Mouse (Mus musculus): ENCODE measurements around the gene Sstr2.
"Not testable (repeated sequence)": the region's sequence is repeated elsewhere in the genome, so short reads cannot be mapped to it uniquely, and the experiment has no call there.

Gene Sstr2

GRCm38 (mm10) chr11:113656511-113656932 is 37.4 kb downstream of the Sstr2 start:
- no peak for DNase-seq (ENCODE audit: low read depth, low spot score)

- DNase-seq (ENCODE audit: low read depth, low spot score): no peak
These were observed 38.1 kb downstream of the Sstr2 start for GRCm38 (mm10) chr11:113657221-113657620.

GRCm38 (mm10) chr11:113658319-113658718 is 39.2 kb downstream of the Sstr2 start:
- no peak for DNase-seq (ENCODE audit: low read depth, low spot score)

GRCm38 (mm10) chr11:113658763-113659162 is 39.6 kb downstream of the Sstr2 start:
- DNase-seq (ENCODE audit: low read depth, low spot score): no peak

GRCm38 (mm10) chr11:113660213-113660612 is 41.1 kb downstream of the Sstr2 start:
- not testable (repeated sequence) for DNase-seq (ENCODE audit: low read depth, low spot score)

GRCm38 (mm10) chr11:113660940-113661339 is 41.8 kb downstream of the Sstr2 start:
- no peak for DNase-seq (ENCODE audit: low read depth, low spot score)

GRCm38 (mm10) chr11:113661835-113662351 is 42.8 kb downstream of the Sstr2 start:
- DNase-seq (ENCODE audit: low read depth, low spot score): no peak

- DNase-seq (ENCODE audit: low read depth, low spot score): no peak
These were observed 45.1 kb downstream of the Sstr2 start for GRCm38 (mm10) chr11:113664279-113664678.

GRCm38 (mm10) chr11:113666205-113666604 is 47.1 kb downstream of the Sstr2 start:
- no peak for DNase-seq (ENCODE audit: low read depth, low spot score)

GRCm38 (mm10) chr11:113666648-113667047 is 47.5 kb downstream of the Sstr2 start:
- DNase-seq (ENCODE audit: low read depth, low spot score): no peak

- no peak for DNase-seq (ENCODE audit: low read depth, low spot score)
These were observed 48.0 kb downstream of the Sstr2 start for GRCm38 (mm10) chr11:113667122-113667521.

GRCm38 (mm10) chr11:113667704-113668103 is 48.6 kb downstream of the Sstr2 start:
- no peak for DNase-seq (ENCODE audit: low read depth, low spot score)

GRCm38 (mm10) chr11:113668857-113669256 is 49.7 kb downstream of the Sstr2 start:
- no peak for DNase-seq (ENCODE audit: low read depth, low spot score)

GRCm38 (mm10) chr11:113669711-113670110 is 50.6 kb downstream of the Sstr2 start:
- no peak for DNase-seq (ENCODE audit: low read depth, low spot score)

GRCm38 (mm10) chr11:113673614-113674013 is 54.5 kb downstream of the Sstr2 start:
- no peak for DNase-seq (ENCODE audit: low read depth, low spot score)

GRCm38 (mm10) chr11:113674595-113674994 is 55.5 kb downstream of the Sstr2 start:
- DNase-seq (ENCODE audit: low read depth, low spot score): no peak

All from brain, embryonic 18.5 days (tissue).